Mouse (Mus musculus) heart, embryonic 10.5 days (tissue): ENCODE results near the gene Src. TPM values are rescaled to one million over a fixed set of nuclear protein-coding genes. Genes with fewer than 3 reads are reported as not detected.
A peak's percentile ranks its signal among the peaks of the same experiment; 100 is the strongest.

Experiments
- DNase-seq: peaks from one replicate; pipeline ENCODE4 v3.0.0-alpha.2; 2017; ENCODE audit warnings: low spot score
- H3K27ac ChIP-seq: fragments of 300-500 bp; sonication (generic); 2 replicates; pipeline ENCODE4 v1.5.1; 2016; ENCODE audit warnings: mild to moderate bottlenecking
- H3K27me3 ChIP-seq: fragments of 300-500 bp; sonication (generic); 2 replicates; pipeline ENCODE4 v1.6.1; 2016; ENCODE audit warnings: mild to moderate bottlenecking; ENCODE audit not compliant: poor library complexity, insufficient read depth, severe bottlenecking
- H3K36me3 ChIP-seq: fragments of 300-500 bp; sonication (generic); 2 replicates; pipeline ENCODE4 v1.6.1; 2016; ENCODE audit warnings: mild to moderate bottlenecking, moderate library complexity
- H3K4me1 ChIP-seq: fragments of 300-500 bp; sonication (generic); 2 replicates; pipeline ENCODE4 v1.6.1; 2016; ENCODE audit warnings: mild to moderate bottlenecking
- H3K4me3 ChIP-seq: fragments of 300-500 bp; sonication (generic); 2 replicates; pipeline ENCODE4 v1.5.1; 2016; ENCODE audit warnings: mild to moderate bottlenecking, moderate library complexity
- H3K9me3 ChIP-seq: fragments of 300-500 bp; sonication (generic); 2 replicates; pipeline ENCODE4 v1.6.1; 2016; ENCODE audit warnings: mild to moderate bottlenecking, moderate library complexity
- WGBS: fragments of 180-500 bp; shearing (Covaris S2); methylation state at CpG from one replicate; pipeline ENCODE4 v1.1.7; 2016; 5-methylcytosine and 5-hydroxymethylcytosine counted together
- polyA plus RNA-seq: library from polyadenylated mRNA; unstranded; fragments of >200 nt; fragmentation: Nextera tagmentation; extraction: Ambion mirVana; gene quantifications from 2 replicates; pipeline ENCODE4 v1.2.1, GENCODE M21; 2016

Src gene
- polyA plus RNA-seq, 1 experiment from 2014 or later = 12.7 TPM

- WGBS = 1% methylated on average over 56 of the region's 56 CpGs
- peak overlapping the region; percentile 90 for H3K27ac ChIP-seq
- H3K27me3 ChIP-seq = peaks cover 5% of the 10 kb centered on the region
- peak; percentile 94 for DNase-seq
- H3K36me3 ChIP-seq = peaks cover 33% of the 10 kb centered on the region
- H3K9me3 ChIP-seq = no peaks in the 10 kb centered on the region
- peak overlapping the region; percentile 62 for H3K4me3 ChIP-seq
- H3K4me1 ChIP-seq = peaks cover 61% of the 10 kb centered on the region
These were observed 39.0 kb downstream of the Src start for GRCm38 (mm10) chr2:157457100-157457806.

GRCm38 (mm10) chr2:157458472-157458871 lies 40.2 kb downstream of the Src start:
- Histone ChIP-seq H3K9me3 (no peaks in the 10 kb centered on the region), H3K4me3 (peak overlapping the region; percentile 40), H3K27ac (peak overlapping the region; percentile 65), H3K4me1 (peaks cover 73% of the 10 kb centered on the region), H3K36me3 (peaks cover 36% of the 10 kb centered on the region), H3K27me3 (peaks cover 5% of the 10 kb centered on the region)
- 12% methylated on average over 14 of the region's 14 CpGs for WGBS
- peak; percentile 89 for DNase-seq

- no peak for DNase-seq
- Histone ChIP-seq H3K36me3 (peaks cover 36% of the 10 kb centered on the region), H3K9me3 (no peaks in the 10 kb centered on the region), H3K27ac (peak overlapping the region; percentile 75), H3K27me3 (peaks cover 5% of the 10 kb centered on the region), H3K4me1 (peaks cover 80% of the 10 kb centered on the region), H3K4me3 (no peak overlapping the region)
- WGBS = 22% methylated on average over 5 of the region's 5 CpGs
These were observed 41.5 kb downstream of the Src start for GRCm38 (mm10) chr2:157459736-157460135.

- H3K9me3 ChIP-seq = no peaks in the 10 kb centered on the region
- no peaks in the 10 kb centered on the region; the same call in 1 of the 2 replicates for H3K27me3 ChIP-seq
- no peak for DNase-seq
- peak overlapping the region; percentile 90 for H3K27ac ChIP-seq
- H3K4me3 ChIP-seq = no peak overlapping the region
- peaks cover 58% of the 10 kb centered on the region for H3K36me3 ChIP-seq
- WGBS = 60% methylated on average over 20 of the region's 20 CpGs
- peaks cover 81% of the 10 kb centered on the region for H3K4me1 ChIP-seq
These were observed 44.8 kb downstream of the Src start for GRCm38 (mm10) chr2:157462776-157463710.

GRCm38 (mm10) chr2:157463887-157464745 lies 45.9 kb downstream of the Src start:
- Histone ChIP-seq H3K27me3 (no peaks in the 10 kb centered on the region; the same call in 1 of the 2 replicates), H3K4me3 (peak overlapping the region; percentile 48), H3K9me3 (no peaks in the 10 kb centered on the region), H3K4me1 (peaks cover 71% of the 10 kb centered on the region), H3K36me3 (peaks cover 64% of the 10 kb centered on the region), H3K27ac (peak overlapping the region; percentile 90)
- WGBS = 38% methylated on average over 16 of the region's 16 CpGs
- no peak for DNase-seq

GRCm38 (mm10) chr2:157464746-157465126 lies 46.5 kb downstream of the Src start:
- Histone ChIP-seq H3K9me3 (no peaks in the 10 kb centered on the region), H3K4me1 (peaks cover 64% of the 10 kb centered on the region), H3K27ac (peak overlapping the region; percentile 90), H3K27me3 (no peaks in the 10 kb centered on the region; the same call in 1 of the 2 replicates), H3K4me3 (peak overlapping the region; percentile 48), H3K36me3 (peaks cover 65% of the 10 kb centered on the region)
- WGBS = 5% methylated on average over 12 of the region's 12 CpGs
- peak; percentile 93 for DNase-seq

GRCm38 (mm10) chr2:157466836-157467235 lies 48.6 kb downstream of the Src start:
- Histone ChIP-seq H3K9me3 (no peaks in the 10 kb centered on the region), H3K4me1 (peaks cover 69% of the 10 kb centered on the region), H3K27me3 (no peaks in the 10 kb centered on the region; the same call in 1 of the 2 replicates), H3K36me3 (peaks cover 65% of the 10 kb centered on the region), H3K4me3 (no peak overlapping the region), H3K27ac (peak overlapping the region; percentile 69; the same call in 1 of the 2 replicates)
- WGBS = 58% methylated on average over 7 of the region's 7 CpGs
- DNase-seq = no peak

GRCm38 (mm10) chr2:157468130-157468796 lies 50.0 kb downstream of the Src start:
- no peaks in the 10 kb centered on the region for H3K9me3 ChIP-seq
- no peaks in the 10 kb centered on the region; the same call in 1 of the 2 replicates for H3K27me3 ChIP-seq
- WGBS = 63% methylated on average over 8 of the region's 8 CpGs
- peaks cover 55% of the 10 kb centered on the region for H3K36me3 ChIP-seq
- no peak overlapping the region for H3K4me3 ChIP-seq
- H3K4me1 ChIP-seq = peaks cover 69% of the 10 kb centered on the region
- H3K27ac ChIP-seq = no peak overlapping the region
- no peak for DNase-seq

GRCm38 (mm10) chr2:157471292-157471691 lies 53.0 kb downstream of the Src start:
- Histone ChIP-seq H3K27me3 (no peaks in the 10 kb centered on the region), H3K4me3 (no peak overlapping the region)

GRCm38 (mm10) chr2:157471737-157472136 lies 53.5 kb downstream of the Src start:
- Histone ChIP-seq H3K4me3 (no peak overlapping the region), H3K27me3 (no peaks in the 10 kb centered on the region), H3K36me3 (peaks cover 42% of the 10 kb centered on the region), H3K27ac (peak overlapping the region; percentile 56; the same call in 1 of the 2 replicates), H3K4me1 (peaks cover 70% of the 10 kb centered on the region), H3K9me3 (no peaks in the 10 kb centered on the region)
- no peak for DNase-seq
- 24% methylated on average over 6 of the region's 6 CpGs for WGBS

More at GRCm38 (mm10) chr2:157471292-157471691, 53.0 kb downstream of the Src start:
- peak overlapping the region; percentile 56 for H3K27ac ChIP-seq
- peaks cover 46% of the 10 kb centered on the region for H3K36me3 ChIP-seq
- no peaks in the 10 kb centered on the region for H3K9me3 ChIP-seq
- peaks cover 69% of the 10 kb centered on the region for H3K4me1 ChIP-seq
- WGBS = 75% methylated on average over 7 of the region's 7 CpGs
- no peak for DNase-seq

GRCm38 (mm10) chr2:157472469-157472868 lies 54.2 kb downstream of the Src start:
- H3K27ac ChIP-seq = peak overlapping the region; percentile 56
- 57% methylated on average over 4 of the region's 4 CpGs for WGBS
- H3K36me3 ChIP-seq = peaks cover 35% of the 10 kb centered on the region
- no peaks in the 10 kb centered on the region for H3K27me3 ChIP-seq
- H3K9me3 ChIP-seq = no peaks in the 10 kb centered on the region
- peaks cover 71% of the 10 kb centered on the region for H3K4me1 ChIP-seq
- DNase-seq = no peak
- no peak overlapping the region for H3K4me3 ChIP-seq
